Mouse (Mus musculus) megakaryocyte, embryonic 14.5 days (primary cell): ENCODE data around the gene Relb.

ENCODE experiments used
- FLI1 ChIP-seq: IDR thresholded peaks from 2 replicates; pipeline ENCODE4 v1.6.1; 2012; ENCODE audit warnings: low read length, inconsistent platforms, mixed read lengths
- GATA1 ChIP-seq: IDR thresholded peaks from 3 replicates; pipeline ENCODE4 v1.6.1; 2012; ENCODE audit warnings: mixed read lengths, low read length, inconsistent platforms, borderline replicate concordance

DNA sequence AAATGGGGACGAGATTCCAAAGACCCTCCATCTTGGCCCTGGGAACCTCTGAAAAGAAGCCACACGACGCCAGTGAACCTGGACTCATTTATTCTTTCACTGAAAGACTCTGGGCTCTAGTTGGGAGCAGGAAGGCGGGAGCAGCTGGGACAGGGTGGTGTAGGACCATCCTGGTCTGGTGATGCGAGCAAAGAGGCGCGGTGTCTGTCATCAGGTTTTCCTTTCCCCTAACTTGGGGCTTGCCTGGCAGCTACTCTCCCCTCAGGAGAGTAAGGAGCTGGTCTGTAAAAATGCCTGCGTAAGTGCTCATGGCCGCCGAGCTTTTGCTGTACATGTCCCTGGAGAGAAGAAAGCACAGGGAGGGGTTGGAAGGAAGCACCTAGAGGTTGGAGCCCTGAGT is 42.3 kb upstream of the Relb start:
- TF ChIP-seq GATA1: no peak
- TF ChIP-seq FLI1: no peak
